Mouse (Mus musculus) neutrophil, adult 83 days (primary cell): Measurements from ENCODE around the gene Nubp1. TPM values are rescaled to one million over a fixed set of nuclear protein-coding genes. Genes with fewer than 3 reads are reported as not detected.

ENCODE experiments used
- total RNA-seq, 2 experiments: library from RNA; stranded (reverse); gene quantifications; one replicate each; pipeline ENCODE4 v1.2.4; 2023

The Nubp1 gene
- 10 to 100 TPM; 18.9 to 20.3 TPM for total RNA-seq

DNA sequence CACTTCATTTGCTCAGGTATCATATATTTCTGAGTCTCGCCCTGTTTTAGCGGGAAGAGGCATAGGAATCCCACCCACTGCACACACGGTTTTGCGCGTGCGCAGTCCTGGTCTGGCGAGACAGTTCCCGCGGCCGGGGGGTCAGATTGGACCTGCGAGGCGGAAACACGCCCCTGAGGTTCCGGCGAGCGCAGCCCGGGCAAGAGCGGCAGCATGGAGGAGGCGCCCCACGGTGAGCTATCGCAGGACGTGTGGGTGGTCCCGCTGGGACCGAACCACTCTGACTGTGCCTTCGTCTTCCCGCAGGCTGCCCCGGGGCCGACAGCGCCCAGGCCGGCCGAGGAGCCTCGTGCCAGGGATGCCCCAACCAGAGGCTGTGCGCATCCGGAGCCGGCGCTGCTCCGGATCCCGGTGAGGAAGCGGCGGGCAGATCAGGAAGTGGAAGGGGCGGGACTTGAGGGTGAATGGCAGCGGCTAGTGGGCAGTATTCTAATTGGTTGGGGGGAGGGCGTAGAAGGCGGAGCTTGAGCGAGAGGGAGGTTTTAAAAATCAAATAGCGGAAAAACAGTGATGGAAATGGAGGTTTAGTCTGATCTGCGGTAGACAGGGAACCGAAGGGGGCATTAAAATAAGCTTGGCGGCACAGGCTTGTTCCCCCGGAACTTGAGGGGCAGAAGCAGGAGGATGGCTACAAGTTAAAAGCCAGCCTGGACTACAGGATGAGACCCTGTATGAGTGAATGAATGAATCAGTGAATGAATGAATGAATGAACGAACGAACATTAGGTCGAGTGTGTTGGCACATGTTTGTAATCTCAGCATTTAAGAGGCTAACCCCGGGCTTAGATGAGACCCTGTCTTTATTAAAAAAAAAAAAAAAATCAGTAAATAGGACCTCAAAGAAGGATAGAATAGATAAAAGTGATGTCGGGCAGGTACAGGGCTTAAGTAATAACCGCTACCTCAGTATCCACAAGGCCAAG lies at the start of gene Nubp1:
Gene Nubp1 (plus strand): TSS at position 185 of the 983 bp plus-strand sequence.

DNA sequence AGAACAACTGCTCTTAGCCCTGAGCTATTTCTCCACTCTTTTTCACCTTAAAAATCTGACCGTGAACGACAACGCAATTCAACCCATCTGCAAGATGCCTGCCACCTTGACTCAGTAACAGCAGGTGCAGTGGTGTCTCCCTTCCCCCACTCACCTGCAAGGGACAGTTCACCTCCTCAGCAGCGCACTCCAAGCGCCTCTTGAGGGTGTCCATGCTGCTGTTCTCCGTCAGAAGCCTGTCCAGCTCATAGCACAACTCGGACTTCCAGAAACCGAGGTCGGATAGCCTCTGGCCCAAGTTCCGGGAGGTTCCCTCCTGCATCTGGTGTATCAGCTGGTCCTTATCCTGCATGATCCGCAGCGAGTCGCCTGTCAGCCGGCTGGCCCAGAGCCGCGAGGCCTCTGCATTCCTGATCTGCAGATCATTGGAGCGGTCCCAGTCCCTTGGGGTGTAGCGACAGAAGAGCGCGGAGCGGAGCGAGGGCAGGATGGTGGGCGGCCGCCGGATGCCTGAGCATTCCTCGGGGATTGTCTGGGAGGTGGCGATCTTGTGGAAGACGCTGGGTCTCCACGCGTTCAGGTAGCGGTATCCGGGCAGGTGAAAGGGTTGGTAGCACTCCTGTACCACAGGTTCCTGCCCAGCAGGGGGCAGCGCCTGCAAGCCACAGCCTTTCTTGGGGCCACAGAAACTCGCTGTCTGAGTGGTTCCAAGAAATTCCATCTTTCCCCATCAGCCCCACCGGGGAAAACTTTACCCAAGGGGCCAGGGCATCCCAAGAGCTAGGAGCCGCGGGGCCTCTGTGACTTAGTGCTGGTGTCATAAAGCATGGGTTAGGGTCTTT lies 16.8 kb upstream of the Nubp1 start, which contains the start of gene Tekt5:
Gene Tekt5 (minus strand): TSS at position 792 of the 842 bp plus-strand sequence.

GRCm38 (mm10) chr16:10447264-10447594 lies 35.5 kb downstream of the Nubp1 start, which contains the start of gene Tvp23a:
TSS of gene Tvp23a (minus strand) at chr16:10447362.

Other genes starting within 250 kb of the Nubp1 start
- gene Rpl39l, start 241.7 kb upstream of the Nubp1 start, total RNA-seq, result not detected
- not detected for gene Atf7ip2, start 219.2 kb upstream of the Nubp1 start, total RNA-seq
- under 1 TPM in 1 of 2 experiments, not detected in 1; 0.09 TPM for gene Emp2, start 98.0 kb upstream of the Nubp1 start, total RNA-seq
- not detected for gene Tekt5, start 16.5 kb upstream of the Nubp1 start, total RNA-seq
- gene Tvp23a, start 35.4 kb downstream of the Nubp1 start, total RNA-seq, result not detected
- 1 to 10 TPM; 4.2 to 5.7 TPM for gene Ciita, start 68.1 kb downstream of the Nubp1 start, total RNA-seq
- 1 to 10 TPM; 3.6 to 5.0 TPM for gene Dexi, start 131.1 kb downstream of the Nubp1 start, total RNA-seq
- 10 to 100 TPM; 31.0 to 32.0 TPM for gene Clec16a, start 133.4 kb downstream of the Nubp1 start, total RNA-seq